Comparison of ENCODE assay signal across 12 mouse cellular contexts in genomic region chr4:142953724-142954123, GRCm38 (mm10).
DNase-seq lines count a peak whose midpoint lies in the region; ATAC-seq and TF ChIP-seq lines count a peak whose summit lies in the region.
"Had no signal": no experiment of that assay in that cellular context is flagged by ENCODE, and none has a peak within 500 bp of the region (broad histone marks: within the 10 kb centered on the region; RNA-seq: fewer than 3 reads in every experiment).

No protein-coding gene starts in this region.

- H3K9ac ChIP-seq in forebrain, embryonic 13.5 days, result no peak overlapping the region
- H3K9ac ChIP-seq in hindbrain, postnatal 0 days (replicated peaks; ENCODE audit: low read length), result no peak overlapping the region
- H3K9ac ChIP-seq in neural tube, embryonic 15.5 days (replicated peaks), result no peak overlapping the region
- H3K9ac ChIP-seq: liver, embryonic 12.5 days had no signal

- DNase-seq in right cerebral cortex, adult 2 months (ENCODE audit: low spot score in 2 of 2), result peak; percentile 14 to 24
- no peak for DNase-seq in right cerebral cortex, postnatal 25 days
- peak; percentile 74 for DNase-seq in hindbrain, postnatal 0 days (ENCODE audit: low spot score)
- no peak for DNase-seq in layer of hippocampus, postnatal 14 days (ENCODE audit: low spot score in 2 of 2)
- no peak for DNase-seq in thymus, adult 18-20 months
- DNase-seq in adrenal gland, adult 2 months, result no peak
- DNase-seq: heart, adult 2 months; heart, postnatal 36 days; right cerebral cortex, adult 18-20 months had no signal

- peak; percentile 54 for ATAC-seq in forebrain, embryonic 13.5 days
- ATAC-seq in hindbrain, postnatal 0 days, result peak; percentile 73
- ATAC-seq in neural tube, embryonic 15.5 days (ENCODE audit: low FRiP score), result peak; percentile 40
- ATAC-seq: liver, embryonic 12.5 days had no signal

- peak overlapping the region; percentile 8; the same call in 1 of the 2 replicates for H3K4me2 ChIP-seq in forebrain, embryonic 13.5 days
- H3K4me2 ChIP-seq in hindbrain, postnatal 0 days (ENCODE audit: low read depth, low read length), result no peak overlapping the region
- peak overlapping the region; percentile 11; the same call in 1 of the 2 replicates for H3K4me2 ChIP-seq in neural tube, embryonic 15.5 days
- H3K4me2 ChIP-seq: liver, embryonic 12.5 days had no signal

- H3K4me3 ChIP-seq in forebrain, embryonic 13.5 days, result no peak overlapping the region
- H3K4me3 ChIP-seq in hindbrain, postnatal 0 days (ENCODE audit: low read length), result no peak overlapping the region
- H3K4me3 ChIP-seq in neural tube, embryonic 15.5 days (replicated peaks), result no peak overlapping the region
- H3K4me3 ChIP-seq: heart, adult 2 months; liver, embryonic 12.5 days had no signal

- peaks cover 28% of the 10 kb centered on the region for H3K4me1 ChIP-seq in forebrain, embryonic 13.5 days
- 0 out of 2 replicates have a peak, but pooled peaks cover 5% of the 10 kb centered on the region for H3K4me1 ChIP-seq in hindbrain, postnatal 0 days (ENCODE audit: insufficient read depth, low read length)
- peaks cover 40% of the 10 kb centered on the region for H3K4me1 ChIP-seq in neural tube, embryonic 15.5 days
- H3K4me1 ChIP-seq: liver, embryonic 12.5 days had no signal

- 8% methylated on average over 9 of the region's 9 CpGs for WGBS in forebrain, embryonic 13.5 days
- WGBS in hindbrain, postnatal 0 days, result 10% methylated on average over 9 of the region's 9 CpGs
- 18% methylated on average over 9 of the region's 9 CpGs for WGBS in neural tube, embryonic 15.5 days

- TF ChIP-seq CTCF in hindbrain, postnatal 0 days (IDR thresholded peaks at IDR 0.05; ENCODE audit: low read depth), result no peak

- no peaks in the 10 kb centered on the region for H3K36me3 ChIP-seq in forebrain, embryonic 13.5 days (ENCODE audit: poor library complexity, severe bottlenecking)
- no peaks in the 10 kb centered on the region for H3K36me3 ChIP-seq in hindbrain, postnatal 0 days (ENCODE audit: insufficient read depth, low read length)
- H3K36me3 ChIP-seq in neural tube, embryonic 15.5 days, result no peaks in the 10 kb centered on the region
- H3K36me3 ChIP-seq: liver, embryonic 12.5 days had no signal

- H3K27me3 ChIP-seq in forebrain, embryonic 13.5 days, result peaks cover 4% of the 10 kb centered on the region; the same call in 1 of the 2 replicates
- no peaks in the 10 kb centered on the region for H3K27me3 ChIP-seq in hindbrain, postnatal 0 days (ENCODE audit: insufficient read depth, low read length)
- H3K27me3 ChIP-seq in neural tube, embryonic 15.5 days (replicated peaks), result no peaks in the 10 kb centered on the region
- H3K27me3 ChIP-seq: liver, embryonic 12.5 days had no signal

- no peaks in the 10 kb centered on the region for H3K9me3 ChIP-seq in forebrain, embryonic 13.5 days (replicated peaks)
- H3K9me3 ChIP-seq in hindbrain, postnatal 0 days (ENCODE audit: low read length), result no peaks in the 10 kb centered on the region
- no peaks in the 10 kb centered on the region for H3K9me3 ChIP-seq in neural tube, embryonic 15.5 days (replicated peaks)

- H3K27ac ChIP-seq in forebrain, embryonic 13.5 days, result no peak overlapping the region
- peak overlapping the region; percentile 2 for H3K27ac ChIP-seq in hindbrain, postnatal 0 days
- 0 out of 2 replicates have a peak overlapping the region, but pooled peaks have one; percentile 59 for H3K27ac ChIP-seq in neural tube, embryonic 15.5 days (replicated peaks)
- H3K27ac ChIP-seq: heart, adult 2 months; liver, embryonic 12.5 days had no signal

Comparison
In these comparisons a context has a peak if more than half of its experiments do, and no peak if none do; other contexts are left out.
1. DNase-seq: peak in right cerebral cortex, adult 2 months (2 of 2) and hindbrain, postnatal 0 days (single experiment); none in right cerebral cortex, postnatal 25 days (single experiment), layer of hippocampus, postnatal 14 days (0 of 2), thymus, adult 18-20 months (0 of 2) and adrenal gland, adult 2 months (single experiment).
2. Peak in every context shown above with its lines, with median percentiles within 50 percentile points of each other: ATAC-seq.